Mouse (Mus musculus): ENCODE measurements around the gene Safb. TPM values are rescaled to one million over a fixed set of nuclear protein-coding genes. Genes with fewer than 3 reads are reported as not detected.
"Not testable (repeated sequence)": the region's sequence is repeated elsewhere in the genome, so short reads cannot be mapped to it uniquely, and the experiment has no call there.

Gene Safb
- polyA plus RNA-seq, 1 experiment = 141 TPM

DNA sequence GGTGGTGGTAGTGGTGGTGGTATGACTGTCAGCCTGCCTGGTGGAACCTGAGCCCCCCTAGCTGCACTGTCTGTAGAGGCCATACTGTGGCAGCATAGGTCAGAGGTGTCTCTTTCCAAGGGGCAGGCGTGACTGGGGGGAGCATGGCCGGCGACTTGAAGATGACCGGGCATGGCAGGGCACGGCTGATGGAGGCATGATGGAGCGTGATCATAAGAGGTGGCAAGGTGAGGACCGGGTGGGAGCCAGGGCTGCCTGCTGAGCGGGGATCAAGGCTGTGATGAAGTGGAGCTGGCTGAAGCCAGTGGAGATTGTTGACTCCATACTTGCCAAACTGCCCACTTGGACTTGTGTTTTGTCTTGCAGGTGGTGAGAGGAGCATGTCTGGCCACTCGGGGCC lies 20.8 kb downstream of the Safb start:
- H3K27me3 ChIP-seq (ENCODE audit: control insufficient read depth, insufficient read depth, low read length) = no peaks in the 10 kb centered on the region
- TF ChIP-seq POLR2A (IDR thresholded peaks at IDR 0.05; ENCODE audit: borderline replicate concordance, insufficient read depth, low read length) (no peak), CTCF (IDR thresholded peaks at IDR 0.05; ENCODE audit: borderline replicate concordance, insufficient read depth, low read depth, low read length) (no peak)
- peaks cover 24% of the 10 kb centered on the region for H3K4me1 ChIP-seq (ENCODE audit: control insufficient read depth, insufficient read depth, low read length)
- no peak for DNase-seq
- H3K27ac ChIP-seq (ENCODE audit: insufficient read depth, low read length) = no peak overlapping the region
- H3K4me3 ChIP-seq (replicated peaks; ENCODE audit: insufficient read depth, low read depth, low read length) = no peak overlapping the region
- WGBS = 60% methylated on average over 9 of the region's 9 CpGs

DNA sequence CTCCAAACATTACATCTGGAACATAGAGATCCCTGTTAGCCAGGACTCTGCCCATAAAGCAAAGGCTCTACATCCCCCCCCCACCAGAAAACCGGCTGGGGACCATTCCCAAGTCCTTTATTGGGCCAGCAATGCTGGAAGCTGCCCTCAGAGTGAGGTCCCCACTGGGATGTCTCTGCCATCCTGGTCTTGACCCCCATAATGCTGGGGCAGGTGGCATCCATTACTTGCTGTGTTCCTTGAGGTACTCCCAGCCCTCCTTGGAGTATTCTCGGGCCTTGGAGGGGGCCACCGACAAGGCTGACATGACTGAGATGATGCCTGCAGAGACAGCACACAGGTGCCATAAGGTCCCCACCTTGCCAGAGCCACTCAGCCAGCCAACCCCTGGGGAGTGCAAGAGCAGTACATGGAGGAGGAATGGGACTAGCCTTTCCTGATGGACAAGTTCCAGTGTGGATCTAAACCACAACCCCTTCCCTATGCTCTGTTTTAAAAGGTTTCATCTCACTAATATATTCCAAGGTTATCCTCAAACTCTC lies 23.0 kb downstream of the Safb start:
- no peak for TF ChIP-seq CTCF (IDR thresholded peaks at IDR 0.05; ENCODE audit: borderline replicate concordance, insufficient read depth, low read depth, low read length)
- no peak for TF ChIP-seq POLR2A (IDR thresholded peaks at IDR 0.05; ENCODE audit: borderline replicate concordance, insufficient read depth, low read length)
- DNase-seq = no peak
- no peak overlapping the region for H3K4me3 ChIP-seq (replicated peaks; ENCODE audit: insufficient read depth, low read depth, low read length)
- H3K4me1 ChIP-seq (ENCODE audit: control insufficient read depth, insufficient read depth, low read length) = peaks cover 19% of the 10 kb centered on the region
- WGBS = 28% methylated on average over 3 of the region's 3 CpGs
- no peaks in the 10 kb centered on the region for H3K27me3 ChIP-seq (ENCODE audit: control insufficient read depth, insufficient read depth, low read length)
- H3K27ac ChIP-seq (ENCODE audit: insufficient read depth, low read length) = no peak overlapping the region

DNA sequence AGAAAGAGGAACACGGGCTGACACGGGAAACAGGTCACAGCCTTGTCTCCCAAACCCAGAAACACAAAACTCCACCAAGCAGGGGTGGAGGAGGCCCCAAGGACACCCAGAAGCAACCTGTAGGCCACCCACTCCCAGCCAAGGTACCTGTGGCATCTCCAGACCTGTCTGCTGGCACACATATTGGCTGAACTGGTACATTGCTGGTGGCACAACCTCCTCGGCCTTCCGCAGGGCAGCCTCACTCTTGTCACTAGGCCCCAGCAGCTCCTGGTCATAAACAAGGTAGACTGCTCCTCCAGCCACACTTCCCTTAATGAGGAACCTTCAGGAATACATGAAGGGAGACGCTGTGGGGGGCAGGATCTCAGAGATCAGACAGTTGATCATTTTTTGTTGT lies 24.1 kb downstream of the Safb start:
- H3K27ac ChIP-seq (ENCODE audit: insufficient read depth, low read length) = peak overlapping the region; percentile 1; the same call in 1 of the 2 replicates
- DNase-seq = no peak
- 49% methylated on average over 5 of the region's 5 CpGs for WGBS

DNA sequence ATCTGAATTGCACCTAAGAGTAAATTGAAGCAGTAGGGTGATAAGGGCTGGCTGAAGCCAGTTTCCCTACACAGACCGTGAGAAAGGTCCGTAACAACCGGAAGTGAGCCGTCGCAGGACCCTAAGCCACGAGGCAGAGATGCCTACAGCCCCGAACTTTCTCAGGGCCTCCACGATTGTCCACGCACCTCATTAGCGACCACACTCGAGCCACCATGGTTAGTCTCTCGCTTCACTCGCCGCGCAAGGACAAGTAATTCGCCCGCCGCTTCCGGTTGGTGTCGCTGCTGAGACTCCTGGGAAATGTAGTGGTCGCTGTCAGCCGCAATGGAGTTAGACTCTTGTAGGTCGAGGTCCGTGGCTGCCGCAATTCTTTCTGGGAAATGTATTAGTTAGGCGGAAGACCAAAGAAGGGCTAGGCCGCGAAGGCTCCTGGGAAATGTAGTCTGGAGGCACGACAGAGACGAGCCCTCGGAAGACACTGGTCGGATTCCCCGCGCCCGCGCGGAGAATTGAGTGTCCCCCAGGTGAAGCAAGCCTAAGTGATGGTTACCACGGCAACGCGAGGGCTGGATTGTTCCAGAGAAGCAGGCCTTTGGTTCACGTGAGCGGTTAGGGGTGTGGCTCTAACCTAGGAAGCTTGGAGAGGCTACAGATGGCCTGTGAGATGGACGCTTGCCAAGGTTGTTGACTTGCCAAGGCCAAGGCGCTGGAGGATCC lies 25.0 kb downstream of the Safb start, which contains the start of gene 2410015M20Rik:
2410015M20Rik (minus strand) TSS at position 320 of the 720 bp plus-strand sequence.
- H3K27me3 ChIP-seq (ENCODE audit: control insufficient read depth, insufficient read depth, low read length) = no peaks in the 10 kb centered on the region
- peaks cover 5% of the 10 kb centered on the region for H3K4me1 ChIP-seq (ENCODE audit: control insufficient read depth, insufficient read depth, low read length)
- under 1% methylated on average over 44 of the region's 44 CpGs for WGBS
- peak within 1 kb of the TSS; percentile 85 for H3K27ac ChIP-seq (ENCODE audit: insufficient read depth, low read length)
- DNase-seq = peak; percentile 97 to 99
- peak; percentile 91 for TF ChIP-seq POLR2A (IDR thresholded peaks at IDR 0.05; ENCODE audit: borderline replicate concordance, insufficient read depth, low read length)
- peak; percentile 53; the same call in 1 of the 2 replicates for TF ChIP-seq CTCF (IDR thresholded peaks at IDR 0.05; ENCODE audit: borderline replicate concordance, insufficient read depth, low read depth, low read length)
- peak within 1 kb of the TSS; percentile 95 for H3K4me3 ChIP-seq (replicated peaks; ENCODE audit: insufficient read depth, low read depth, low read length)

More for the DNA sequence above, 24.1 kb downstream of the Safb start:
- no peaks in the 10 kb centered on the region for H3K27me3 ChIP-seq (ENCODE audit: control insufficient read depth, insufficient read depth, low read length)
- peaks cover 9% of the 10 kb centered on the region for H3K4me1 ChIP-seq (ENCODE audit: control insufficient read depth, insufficient read depth, low read length)
- peak overlapping the region; percentile 23 for H3K4me3 ChIP-seq (replicated peaks; ENCODE audit: insufficient read depth, low read depth, low read length)
- no peak for TF ChIP-seq POLR2A (IDR thresholded peaks at IDR 0.05; ENCODE audit: borderline replicate concordance, insufficient read depth, low read length)
- TF ChIP-seq CTCF (IDR thresholded peaks at IDR 0.05; ENCODE audit: borderline replicate concordance, insufficient read depth, low read depth, low read length) = no peak

DNA sequence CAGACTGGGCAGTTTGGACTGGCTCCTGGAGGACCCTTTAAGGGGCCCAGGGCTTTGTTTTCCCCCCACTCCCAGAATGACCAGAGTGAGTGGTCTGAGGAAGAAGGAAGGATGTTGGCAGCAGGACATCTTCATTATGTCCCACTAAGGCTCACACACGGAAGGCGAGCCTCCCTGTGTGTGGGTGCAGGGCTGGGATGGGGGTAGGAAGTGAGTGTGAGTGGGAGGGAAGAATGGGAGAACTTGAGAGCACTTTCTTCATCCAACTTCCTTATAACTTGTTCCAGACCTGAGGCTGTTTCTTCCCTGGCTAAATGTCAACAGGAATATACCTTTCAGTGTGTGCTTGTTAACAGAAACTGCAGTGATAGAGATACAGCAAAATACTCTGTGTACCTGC lies 26.7 kb downstream of the Safb start:
- TF ChIP-seq CTCF (IDR thresholded peaks at IDR 0.05; ENCODE audit: borderline replicate concordance, insufficient read depth, low read depth, low read length) (no peak), POLR2A (IDR thresholded peaks at IDR 0.05; ENCODE audit: borderline replicate concordance, insufficient read depth, low read length) (no peak)
- Histone ChIP-seq H3K4me1 (ENCODE audit: control insufficient read depth, insufficient read depth, low read length) (peaks cover 16% of the 10 kb centered on the region), H3K4me3 (replicated peaks; ENCODE audit: insufficient read depth, low read depth, low read length) (no peak overlapping the region), H3K27ac (ENCODE audit: insufficient read depth, low read length) (no peak overlapping the region), H3K27me3 (ENCODE audit: control insufficient read depth, insufficient read depth, low read length) (no peaks in the 10 kb centered on the region)
- no peak for DNase-seq
- WGBS = 61% methylated on average over 2 of the region's 2 CpGs

DNA sequence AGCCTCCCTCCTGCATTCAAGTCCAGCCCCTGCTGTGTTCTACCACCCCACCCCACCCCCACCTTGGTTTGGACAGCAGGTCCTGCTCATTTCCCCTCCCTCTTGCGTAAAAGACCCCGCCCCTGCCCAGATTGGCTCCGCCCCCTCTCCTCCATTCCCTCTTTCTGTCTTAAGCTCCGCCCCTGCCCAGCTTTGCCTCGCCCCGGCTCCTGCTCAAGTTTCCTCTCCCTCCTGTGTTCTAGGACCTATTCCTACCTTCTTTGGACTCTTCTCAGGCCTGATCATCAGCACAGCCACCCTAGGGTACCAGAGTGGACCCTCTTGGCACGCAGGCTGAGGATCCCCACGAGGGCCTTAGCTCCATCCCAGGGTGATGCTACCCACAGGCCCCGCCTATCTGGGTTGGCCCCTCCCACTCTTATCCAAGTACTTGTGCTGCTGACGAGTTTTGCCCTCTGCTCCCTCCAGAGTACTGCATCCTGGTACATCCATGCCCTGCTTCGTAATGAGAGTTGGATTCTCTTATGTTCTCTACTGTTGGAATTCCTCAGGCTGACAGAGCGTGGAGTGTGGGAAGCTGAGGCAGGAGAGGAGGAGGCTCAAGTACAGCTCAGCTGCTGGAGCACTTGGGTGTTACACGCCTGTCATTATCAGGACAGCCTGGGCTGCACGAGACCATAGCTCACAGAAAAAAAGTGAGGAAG lies 27.4 kb downstream of the Safb start:
- WGBS = 26% methylated on average over 14 of the region's 14 CpGs
- no peak for TF ChIP-seq POLR2A (IDR thresholded peaks at IDR 0.05; ENCODE audit: borderline replicate concordance, insufficient read depth, low read length)
- TF ChIP-seq CTCF (IDR thresholded peaks at IDR 0.05; ENCODE audit: borderline replicate concordance, insufficient read depth, low read depth, low read length) = no peak
- Histone ChIP-seq H3K27ac (ENCODE audit: insufficient read depth, low read length) (no peak overlapping the region), H3K4me1 (ENCODE audit: control insufficient read depth, insufficient read depth, low read length) (peaks cover 16% of the 10 kb centered on the region), H3K4me3 (replicated peaks; ENCODE audit: insufficient read depth, low read depth, low read length) (no peak overlapping the region), H3K27me3 (ENCODE audit: control insufficient read depth, insufficient read depth, low read length) (no peaks in the 10 kb centered on the region)
- no peak for DNase-seq

DNA sequence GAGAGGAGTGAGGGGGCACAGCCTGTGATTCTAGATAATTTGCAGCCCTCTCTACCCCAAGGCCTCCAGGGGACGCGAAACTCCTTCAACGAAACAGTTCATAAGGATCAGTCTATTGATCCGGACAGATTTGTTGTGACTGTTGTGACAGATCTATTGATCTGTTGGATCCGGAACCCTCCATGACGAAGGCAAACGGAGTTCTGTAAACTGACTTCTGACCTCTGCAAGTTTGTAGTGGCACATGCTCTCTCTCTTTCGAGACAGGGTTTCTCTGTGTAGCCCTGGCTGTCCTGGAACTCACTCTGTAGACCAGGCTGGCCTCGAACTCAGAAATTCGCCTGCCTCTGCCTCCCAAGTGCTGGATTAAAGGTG lies 27.9 kb downstream of the Safb start:
- H3K27me3 ChIP-seq (ENCODE audit: control insufficient read depth, insufficient read depth, low read length); H3K27ac ChIP-seq (ENCODE audit: insufficient read depth, low read length); DNase-seq; H3K4me3 ChIP-seq (replicated peaks; ENCODE audit: insufficient read depth, low read depth, low read length): not testable (repeated sequence)
- whole genome bisulfite sequencing = 80% methylated on average over 10 of the region's 10 CpGs
- peaks cover 16% of the 10 kb centered on the region for H3K4me1 ChIP-seq (ENCODE audit: control insufficient read depth, insufficient read depth, low read length)

Measured in cerebellum, adult 2 months (tissue).